Mouse (Mus musculus) lung, postnatal 0 days (tissue): ENCODE measurements around the gene Fndc1. TPM values are rescaled to one million over a fixed set of nuclear protein-coding genes. Genes with fewer than 3 reads are reported as not detected.

Experiments used
- ATAC-seq: fragments of 200-750 bp; cut with Nextera tagmentation; 2 replicates; pipeline ENCODE4 v1.8.0; 2017; ENCODE audit warnings: moderate library complexity
- DNase-seq: peaks from one replicate; pipeline ENCODE4 v3.0.0-alpha.2; 2016; ENCODE audit warnings: low spot score
- H3K27ac ChIP-seq: fragments of 300-500 bp; sonication (generic); 2 replicates; pipeline ENCODE4 v1.5.1; 2014; ENCODE audit warnings: antibody characterized with exemption, mild to moderate bottlenecking, low read length, mixed read lengths
- H3K27me3 ChIP-seq: fragments of 300-500 bp; sonication (generic); replicated peaks from 2 replicates; pipeline ENCODE4 v1.6.1; 2014; ENCODE audit warnings: low read length, mixed read lengths; ENCODE audit not compliant: insufficient read depth
- H3K36me3 ChIP-seq: fragments of 300-500 bp; sonication (generic); 2 replicates; pipeline ENCODE4 v1.6.1; 2014; ENCODE audit warnings: low read length, mixed read lengths; ENCODE audit not compliant: insufficient read depth
- H3K4me1 ChIP-seq: fragments of 300-500 bp; sonication (generic); 2 replicates; pipeline ENCODE4 v1.6.1; 2014; ENCODE audit warnings: antibody characterized with exemption, low read depth, low read length, mixed read lengths; ENCODE audit not compliant: insufficient read depth
- H3K4me2 ChIP-seq: fragments of 300-500 bp; sonication (generic); replicated peaks from 2 replicates; pipeline ENCODE4 v1.6.1; 2014; ENCODE audit warnings: low read depth, mild to moderate bottlenecking, low read length, moderate library complexity, mixed read lengths
- H3K4me3 ChIP-seq: fragments of 300-500 bp; sonication (generic); 2 replicates; pipeline ENCODE4 v1.5.1; 2014; ENCODE audit warnings: low read depth, low read length
- H3K9ac ChIP-seq: fragments of 300-500 bp; sonication (generic); replicated peaks from 2 replicates; pipeline ENCODE4 v1.6.1; 2014; ENCODE audit warnings: low read depth, mild to moderate bottlenecking
- H3K9me3 ChIP-seq: fragments of 300-500 bp; sonication (generic); 2 replicates; pipeline ENCODE4 v1.6.1; 2016; ENCODE audit warnings: low read length, mixed read lengths
- CTCF ChIP-seq: IDR thresholded peaks from 2 replicates; pipeline ENCODE4 v1.5.1; 2016; ENCODE audit warnings: antibody characterized with exemption, mild to moderate bottlenecking
- EP300 ChIP-seq: IDR thresholded peaks from 2 replicates; pipeline ENCODE4 v1.6.1; 2016; ENCODE audit warnings: antibody characterized with exemption, mild to moderate bottlenecking, control low read depth
- WGBS: fragments of 180-500 bp; shearing (Covaris S2); extraction: QIAGEN DNeasy Blood & Tissue Kit; methylation state at CpG from one replicate; pipeline ENCODE4 v1.1.7; 2014; 5-methylcytosine and 5-hydroxymethylcytosine counted together
- polyA plus RNA-seq: library from polyadenylated mRNA; unstranded; fragments of >200 nt; fragmentation: Nextera tagmentation; extraction: Ambion mirVana; gene quantifications from 2 replicates; pipeline ENCODE4 v1.2.1, GENCODE M21; 2015

The Fndc1 gene
- polyA plus RNA-seq, 1 experiment from 2014 or later, result 40.8 TPM

- Histone ChIP-seq H3K36me3 (no peaks in the 10 kb centered on the region), H3K9ac (no peak overlapping the region), H3K4me2 (no peak overlapping the region), H3K9me3 (no peaks in the 10 kb centered on the region), H3K27ac (no peak overlapping the region), H3K27me3 (no peaks in the 10 kb centered on the region), H3K4me1 (no peaks in the 10 kb centered on the region), H3K4me3 (no peak overlapping the region)
- 63% methylated on average over 3 of the region's 3 CpGs for WGBS
- DNase-seq, result no peak
- ATAC-seq, result no peak
- TF ChIP-seq CTCF (no peak), EP300 (no peak)
These were observed 36.6 kb downstream of the Fndc1 start for GRCm38 (mm10) chr17:7790512-7790911.

- DNase-seq (no peak), ATAC-seq (no peak)
- Histone ChIP-seq H3K27me3 (no peaks in the 10 kb centered on the region), H3K9me3 (no peaks in the 10 kb centered on the region), H3K9ac (no peak overlapping the region), H3K27ac (no peak overlapping the region), H3K4me1 (no peaks in the 10 kb centered on the region), H3K36me3 (no peaks in the 10 kb centered on the region), H3K4me3 (no peak overlapping the region), H3K4me2 (no peak overlapping the region)
- 74% methylated on average over 3 of the region's 3 CpGs for WGBS
- TF ChIP-seq EP300 (no peak), CTCF (no peak)
These were observed 53.0 kb downstream of the Fndc1 start for GRCm38 (mm10) chr17:7774101-7774500.

- H3K4me1 ChIP-seq, result no peaks in the 10 kb centered on the region
- no peaks in the 10 kb centered on the region for H3K36me3 ChIP-seq
- 73% methylated on average over 4 of the region's 4 CpGs for WGBS
- TF ChIP-seq CTCF, result no peak
- TF ChIP-seq EP300, result no peak
- H3K4me2 ChIP-seq, result no peak overlapping the region
- no peak for DNase-seq
- H3K9me3 ChIP-seq, result no peaks in the 10 kb centered on the region
- H3K4me3 ChIP-seq, result no peak overlapping the region
- no peak overlapping the region for H3K27ac ChIP-seq
- no peak for ATAC-seq
- H3K9ac ChIP-seq, result no peak overlapping the region
- H3K27me3 ChIP-seq, result no peaks in the 10 kb centered on the region
These were observed 67.3 kb downstream of the Fndc1 start for GRCm38 (mm10) chr17:7759786-7760185.

DNA sequence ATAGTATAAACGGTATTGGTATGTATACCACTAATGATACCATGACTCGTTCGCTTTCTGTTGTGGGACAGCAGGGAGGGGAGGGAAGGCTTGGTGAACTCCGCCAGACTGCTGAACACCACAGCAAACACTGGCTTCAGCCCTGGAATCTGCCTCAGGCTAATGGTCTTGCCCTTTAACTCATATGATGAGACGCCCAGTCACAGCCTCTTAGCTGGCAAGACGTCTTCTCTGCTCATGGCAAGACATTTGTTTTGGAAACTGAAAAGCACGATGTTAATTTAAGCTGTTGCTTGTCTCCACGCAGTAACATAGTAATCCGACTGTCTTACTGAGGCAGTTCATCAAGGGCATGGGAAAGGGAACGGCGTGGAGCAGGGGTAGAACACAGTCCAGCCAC is 72.1 kb downstream of the Fndc1 start:
- DNase-seq (no peak), ATAC-seq (no peak)
- no peaks in the 10 kb centered on the region for H3K36me3 ChIP-seq
- no peak overlapping the region for H3K9ac ChIP-seq
- no peak overlapping the region for H3K4me2 ChIP-seq
- no peaks in the 10 kb centered on the region for H3K27me3 ChIP-seq
- TF ChIP-seq CTCF (no peak), EP300 (no peak)
- H3K4me1 ChIP-seq, result no peaks in the 10 kb centered on the region
- H3K4me3 ChIP-seq, result no peak overlapping the region
- 74% methylated on average over 11 of the region's 11 CpGs for WGBS
- H3K27ac ChIP-seq, result no peak overlapping the region
- no peaks in the 10 kb centered on the region for H3K9me3 ChIP-seq

DNA sequence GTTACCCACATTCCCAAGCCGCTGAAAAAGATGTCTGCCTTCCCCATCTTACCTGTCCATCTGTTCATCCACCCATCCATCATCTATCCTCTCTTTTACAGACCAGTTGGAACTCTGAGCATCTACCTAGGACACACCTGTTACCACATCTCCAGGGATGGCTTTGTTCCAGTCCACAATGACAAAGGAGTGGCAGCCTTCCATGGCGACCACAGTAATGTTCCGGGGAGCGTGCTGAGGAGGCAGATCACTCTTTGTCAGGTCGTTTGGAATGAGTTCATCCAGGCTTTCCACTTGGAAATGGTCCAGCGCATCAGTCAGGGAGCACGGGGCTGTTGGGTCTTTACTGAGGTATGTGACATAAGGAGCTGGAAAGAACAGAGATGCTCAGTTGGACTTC is 73.7 kb downstream of the Fndc1 start:
- whole genome bisulfite sequencing, result 70% methylated on average over 7 of the region's 7 CpGs
- Histone ChIP-seq H3K9ac (no peak overlapping the region), H3K4me3 (no peak overlapping the region), H3K9me3 (no peaks in the 10 kb centered on the region), H3K27me3 (no peaks in the 10 kb centered on the region), H3K36me3 (no peaks in the 10 kb centered on the region), H3K27ac (no peak overlapping the region), H3K4me1 (no peaks in the 10 kb centered on the region), H3K4me2 (no peak overlapping the region)
- TF ChIP-seq CTCF, result no peak
- ATAC-seq, result no peak
- no peak for DNase-seq

DNA sequence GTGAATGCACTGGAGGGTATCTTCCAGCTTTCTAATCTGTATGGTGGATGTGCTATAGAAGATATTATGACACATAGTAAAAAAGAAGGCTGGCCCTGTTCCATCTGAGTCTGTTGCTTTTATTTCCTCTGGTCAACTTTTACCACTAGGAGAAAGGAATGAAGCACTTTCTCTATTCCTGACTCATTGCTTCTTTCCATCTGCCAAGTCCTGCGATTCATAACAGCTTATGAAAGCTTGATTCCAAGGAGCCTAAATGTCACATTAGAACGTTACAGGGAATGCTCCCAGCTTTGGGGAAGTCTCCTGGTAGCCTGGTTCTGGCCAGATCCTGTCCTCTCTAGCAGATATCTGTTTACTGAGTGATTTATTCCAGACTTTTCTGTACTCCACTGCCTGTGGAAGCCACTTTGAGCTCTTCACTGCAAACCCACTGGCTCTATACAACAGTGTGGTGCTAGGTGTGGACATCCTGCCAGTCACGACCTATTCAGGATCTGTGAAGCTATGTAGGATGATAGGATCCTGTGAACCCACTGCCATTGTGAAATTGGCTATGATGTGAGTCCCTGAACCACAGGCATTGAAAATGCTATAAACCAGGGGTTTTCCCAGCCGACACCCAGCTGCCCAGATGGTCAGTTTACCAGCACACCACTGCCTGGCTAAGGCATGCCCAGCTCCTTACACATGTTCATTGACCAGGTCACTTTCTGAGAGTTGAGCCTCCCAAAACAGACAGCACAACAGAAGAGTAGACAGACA is 77.9 kb downstream of the Fndc1 start:
- H3K9ac ChIP-seq, result no peak overlapping the region
- WGBS, result 68% methylated on average over 4 of the region's 4 CpGs
- H3K4me2 ChIP-seq, result no peak overlapping the region
- H3K9me3 ChIP-seq, result no peaks in the 10 kb centered on the region
- H3K4me3 ChIP-seq, result no peak overlapping the region
- no peaks in the 10 kb centered on the region for H3K36me3 ChIP-seq
- TF ChIP-seq CTCF (no peak), EP300 (no peak)
- no peak for ATAC-seq
- no peaks in the 10 kb centered on the region for H3K27me3 ChIP-seq
- H3K4me1 ChIP-seq, result no peaks in the 10 kb centered on the region
- no peak overlapping the region for H3K27ac ChIP-seq
- DNase-seq, result no peak
